Mouse (Mus musculus) cerebellum, adult 9-11 months (tissue): Measurements from ENCODE around the gene Nudt3.

ENCODE experiments used
- DNase-seq: peaks from one replicate; pipeline ENCODE4 v3.0.0; 2022

Gene Nudt3

DNA sequence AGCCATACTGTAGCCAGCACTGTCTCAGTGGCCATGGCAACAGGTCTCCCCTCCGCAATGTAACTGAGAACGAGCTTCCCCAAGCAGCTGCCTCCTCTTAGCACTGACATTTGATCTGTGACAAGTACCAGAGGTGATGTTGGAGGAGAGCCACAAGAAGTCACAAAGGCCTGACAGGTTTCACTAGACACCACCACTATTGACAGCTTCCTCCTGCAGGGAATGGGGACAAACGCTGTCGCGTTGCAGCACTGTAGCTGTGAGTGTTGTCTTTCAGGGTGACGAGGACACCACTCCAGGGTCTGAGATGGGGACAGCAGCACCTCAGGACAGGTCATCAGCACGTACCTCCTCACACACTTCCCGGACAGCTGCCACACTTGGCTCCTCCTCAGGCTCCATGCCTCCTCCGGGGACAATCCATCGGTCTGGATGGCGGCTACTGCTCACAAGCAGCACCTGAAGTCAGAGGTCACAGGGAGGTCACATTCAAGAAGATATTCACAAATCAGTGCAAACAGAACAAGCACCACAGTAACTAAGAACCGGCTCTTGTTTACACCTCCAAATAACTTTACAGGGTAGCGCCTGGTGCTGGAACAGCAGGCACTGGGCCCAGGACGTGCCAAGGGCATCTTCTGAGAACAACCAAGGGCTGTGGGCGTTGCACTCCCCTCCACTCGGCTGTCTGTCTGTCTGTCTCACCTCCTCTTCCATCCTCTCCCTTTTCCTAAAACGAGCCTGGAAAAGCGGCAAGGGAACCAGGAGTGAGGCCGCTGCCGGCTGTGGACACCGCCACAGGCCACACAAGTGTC lies 26.7 kb downstream of the Nudt3 start:
- DNase-seq, result no peak

DNA sequence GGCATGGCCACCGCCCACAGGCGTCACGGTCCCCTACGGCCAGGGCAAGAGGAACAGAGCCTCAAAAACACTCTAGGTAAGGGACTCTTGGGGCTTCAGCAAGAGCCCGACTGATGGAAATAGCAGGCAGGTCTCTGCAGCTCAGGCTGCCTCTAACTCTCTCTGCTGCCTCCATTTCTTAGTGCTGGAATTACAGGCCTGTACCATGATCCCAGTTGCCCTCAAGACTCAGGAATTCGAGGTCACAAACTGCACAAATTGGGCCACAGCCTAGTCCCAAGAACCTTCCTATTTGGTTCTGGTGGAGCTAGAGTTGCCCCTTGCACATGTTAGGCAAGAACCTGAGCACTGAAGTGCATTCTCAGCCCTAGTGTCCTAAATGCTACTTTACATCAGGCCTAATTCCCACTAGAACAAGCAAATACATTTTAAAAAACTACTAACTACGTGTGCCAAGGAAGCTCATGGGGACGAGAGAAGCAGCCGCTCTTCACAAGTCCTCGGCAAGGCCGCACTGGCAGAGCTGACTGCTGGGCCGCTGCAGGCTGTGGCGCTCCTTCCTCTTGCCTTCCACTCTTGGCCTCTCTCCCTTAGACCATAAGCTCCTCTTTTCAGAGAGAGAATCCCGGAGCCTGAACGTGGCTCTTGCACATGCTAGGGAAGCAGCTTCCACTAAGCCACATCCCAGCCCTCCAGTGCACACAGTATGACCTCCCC lies 27.5 kb downstream of the Nudt3 start:
- DNase-seq, result no peak

DNA sequence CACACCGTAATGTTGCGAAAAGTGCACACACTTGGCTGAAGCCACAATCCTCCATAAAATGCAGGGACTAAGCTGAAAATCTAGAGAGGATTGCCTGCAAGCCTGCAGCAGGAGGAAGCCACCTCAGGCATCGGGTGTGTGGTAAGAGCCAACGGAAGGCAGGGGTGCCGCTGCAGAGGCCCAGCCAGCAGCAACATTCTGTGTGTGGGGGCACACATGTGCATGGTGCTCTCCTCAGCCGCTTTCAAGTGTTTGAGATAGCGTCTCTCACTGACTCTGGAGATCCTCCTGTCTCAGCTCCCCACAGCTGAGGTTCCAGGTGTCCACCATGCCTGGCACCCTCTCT lies 30.8 kb downstream of the Nudt3 start:
- no peak for DNase-seq

DNA sequence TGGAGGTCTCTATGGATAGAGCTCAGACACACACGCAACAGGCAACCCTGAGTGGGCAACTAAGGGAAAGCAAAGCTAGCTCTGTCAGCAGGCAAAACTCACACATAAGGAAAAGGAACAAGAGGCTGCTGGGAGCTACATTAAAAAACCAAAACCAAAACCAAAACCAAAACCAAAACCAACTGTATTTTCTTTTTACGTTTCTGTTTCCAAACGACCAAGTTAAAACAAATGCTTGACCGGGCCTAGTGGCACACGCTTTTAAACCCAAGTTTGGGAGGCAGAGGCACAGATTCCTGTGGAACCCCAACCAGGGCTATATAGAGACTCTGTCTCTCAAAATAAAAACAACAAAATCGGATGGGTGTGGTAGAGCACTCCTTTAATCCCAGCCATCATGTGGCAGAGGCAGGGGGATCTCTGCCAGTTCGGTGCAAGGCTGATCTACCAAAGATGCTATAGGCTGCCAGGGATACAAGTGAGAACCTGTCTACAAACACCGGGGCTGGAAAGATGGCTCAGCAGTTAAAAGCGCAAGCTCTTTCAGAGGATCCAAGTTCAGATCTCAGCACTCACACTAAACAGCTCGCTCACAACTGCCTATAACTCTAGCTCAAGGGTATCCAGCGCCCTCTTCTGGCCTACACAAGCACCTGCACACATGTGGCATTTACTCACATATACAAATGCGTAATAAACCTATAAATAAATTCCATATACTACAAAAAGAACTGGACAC lies 31.3 kb downstream of the Nudt3 start:
- DNase-seq, result no peak

DNA sequence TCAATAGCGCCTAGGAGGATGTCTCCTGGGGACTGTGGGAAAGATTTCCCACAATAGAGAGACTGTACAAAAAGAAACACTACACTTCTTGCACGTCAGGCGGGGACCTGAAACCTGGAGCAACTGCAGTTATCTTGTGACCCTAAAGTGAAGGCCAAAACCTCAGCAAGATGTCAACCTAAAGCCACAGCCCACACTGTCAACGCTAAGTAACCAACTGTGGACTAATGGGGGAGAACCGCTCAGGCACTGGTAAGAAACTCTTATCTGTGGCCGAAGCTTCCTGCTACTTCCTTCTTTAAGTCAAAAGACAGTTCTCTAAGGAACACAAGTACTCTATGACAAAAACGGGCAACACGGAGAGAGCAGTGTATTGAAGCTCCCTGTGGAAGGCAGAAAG lies 35.1 kb downstream of the Nudt3 start:
- no peak for DNase-seq

DNA sequence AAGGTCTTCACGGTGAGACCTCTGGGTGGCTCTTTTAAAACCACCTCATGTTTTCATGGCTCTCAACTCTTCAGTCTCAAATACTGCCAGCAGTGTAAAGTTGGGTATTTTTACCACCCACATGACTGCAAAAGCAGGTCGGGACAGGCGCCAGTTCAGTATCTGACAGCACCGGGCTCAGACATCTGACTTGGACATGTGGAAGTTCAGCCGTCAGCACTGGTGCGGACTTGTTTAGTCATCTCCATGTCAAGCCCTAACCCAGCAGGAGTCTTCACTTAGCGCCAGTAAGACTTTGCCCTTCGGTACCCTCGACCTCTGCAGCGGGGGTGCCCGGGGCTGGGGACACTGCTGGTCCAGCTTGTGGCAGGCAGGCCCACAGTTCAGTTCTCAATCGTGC lies 36.0 kb downstream of the Nudt3 start:
- DNase-seq, result no peak

DNA sequence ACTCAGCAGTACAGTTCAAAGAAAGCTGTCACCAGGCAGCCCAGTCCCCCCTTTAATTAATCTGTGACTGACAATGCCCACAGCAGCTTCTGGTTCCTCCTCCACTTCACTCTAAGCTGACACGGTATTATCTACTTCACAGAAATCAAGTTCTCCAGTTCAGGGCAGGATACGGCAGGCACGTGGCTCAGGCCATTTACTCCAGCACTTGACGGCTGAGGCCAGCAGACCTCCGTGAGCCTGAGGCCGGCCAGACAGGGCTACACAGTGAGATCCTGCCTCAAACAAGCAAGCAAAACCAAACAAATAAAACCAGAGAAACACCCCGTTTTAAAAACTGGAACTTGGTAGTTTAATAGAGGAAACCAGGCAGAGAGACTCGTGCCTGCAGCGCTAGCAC lies 36.6 kb downstream of the Nudt3 start:
- no peak for DNase-seq

DNA sequence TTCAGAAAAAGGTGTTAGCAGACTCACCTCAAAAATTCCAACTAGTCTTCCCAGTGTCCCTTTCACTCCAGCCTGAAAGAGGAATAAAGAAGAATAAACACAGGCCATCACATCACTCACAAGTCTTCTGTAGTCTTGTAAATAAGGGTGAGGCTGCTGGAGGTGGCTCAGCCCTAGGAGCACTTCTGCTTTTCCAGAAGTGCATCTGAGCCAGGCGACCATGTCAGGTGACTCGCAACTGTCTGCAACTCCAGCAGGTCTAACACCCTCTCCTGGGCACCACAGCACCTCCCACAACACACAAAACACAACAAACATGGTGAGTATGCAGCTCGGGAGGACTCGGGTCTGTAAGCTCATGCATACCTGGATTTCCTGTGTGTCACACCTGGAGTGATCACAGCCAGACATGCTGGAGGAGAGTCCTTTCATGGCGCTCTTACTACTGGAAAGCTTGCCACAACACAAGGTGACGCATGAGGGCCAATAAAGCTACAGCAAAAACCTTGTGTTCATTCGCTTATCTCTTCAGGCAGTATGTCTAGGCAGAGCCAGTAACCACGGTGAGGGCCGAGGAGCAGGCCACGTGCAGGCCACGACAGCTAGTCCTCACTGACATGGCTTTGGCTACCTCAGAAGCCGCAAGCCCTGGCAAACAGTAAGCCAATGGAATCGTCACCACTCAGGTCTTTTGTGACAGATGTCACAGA lies 40.0 kb downstream of the Nudt3 start:
- DNase-seq, result no peak

DNA sequence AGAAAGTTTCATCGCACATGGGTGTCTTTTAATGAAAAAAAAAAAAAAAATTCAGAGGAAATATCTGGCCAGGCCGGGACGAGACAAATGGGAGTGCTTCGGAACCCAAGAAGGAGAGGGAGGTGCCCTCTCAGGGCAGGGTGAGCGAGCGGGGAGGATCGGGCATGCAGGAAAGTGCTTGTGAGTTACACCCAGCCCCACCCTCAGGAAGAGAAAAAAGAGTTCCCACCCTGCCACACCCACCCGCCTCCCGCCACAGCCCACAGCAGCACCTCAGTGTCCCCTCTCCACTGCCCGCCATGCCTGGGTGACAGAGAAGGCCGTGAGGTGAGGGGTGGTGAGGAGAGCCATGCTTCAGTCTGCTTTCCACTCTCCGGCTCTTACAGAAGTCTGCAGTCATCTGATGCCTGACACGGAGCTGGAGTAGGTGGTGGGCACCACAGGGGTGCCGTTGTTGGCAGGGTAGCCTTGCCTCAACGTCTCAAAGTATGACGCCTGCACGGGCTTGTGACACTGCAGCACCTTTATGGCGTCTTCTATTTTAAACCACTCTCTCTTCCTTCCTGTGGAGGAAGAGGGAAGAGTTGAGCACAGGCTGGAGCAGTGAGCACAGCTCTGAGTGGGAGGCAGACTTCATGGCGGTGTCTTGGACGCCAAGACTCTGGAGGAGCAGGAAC lies 42.8 kb downstream of the Nudt3 start:
- DNase-seq, result peak; percentile 63

DNA sequence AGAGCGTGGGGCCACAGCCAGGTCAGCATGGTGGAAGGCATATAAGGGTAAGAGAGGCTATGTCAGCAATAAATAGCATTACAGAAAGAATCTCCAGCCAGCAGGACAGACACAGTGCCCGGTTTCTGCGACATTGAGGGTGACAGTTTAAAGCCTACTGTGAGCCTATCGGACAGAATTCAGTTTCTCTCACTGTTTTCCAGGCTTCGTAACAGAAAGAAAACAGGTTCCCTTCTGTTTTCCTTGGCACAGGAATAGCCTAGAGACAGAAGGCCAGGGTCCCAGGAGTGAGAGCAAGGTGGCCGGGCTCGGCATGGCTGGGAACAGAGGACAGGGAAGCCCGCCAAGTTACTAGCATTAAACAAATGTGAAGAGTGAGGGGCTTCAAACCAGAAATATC lies 43.5 kb downstream of the Nudt3 start:
- peak; percentile 86 for DNase-seq

DNA sequence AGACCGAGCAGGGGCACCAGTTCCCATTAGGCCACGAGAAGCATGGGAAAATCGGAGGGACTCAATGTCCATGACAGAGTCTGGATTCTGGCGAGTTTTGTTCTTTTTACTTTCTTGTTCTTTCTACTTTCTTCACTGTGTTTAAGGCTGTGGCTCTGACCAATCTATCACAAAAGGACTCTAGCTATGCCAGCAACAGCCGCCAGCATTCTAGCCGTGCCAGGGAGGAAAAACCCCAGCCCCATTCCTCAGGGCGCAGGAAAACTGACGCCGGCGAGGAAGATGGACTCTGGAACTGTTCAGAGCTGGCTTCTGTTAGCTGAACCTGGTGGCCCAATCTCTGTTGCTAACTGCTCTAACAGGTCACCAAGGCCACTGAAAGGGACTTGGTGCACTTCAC lies 44.8 kb downstream of the Nudt3 start:
- DNase-seq, result peak; percentile 50

DNA sequence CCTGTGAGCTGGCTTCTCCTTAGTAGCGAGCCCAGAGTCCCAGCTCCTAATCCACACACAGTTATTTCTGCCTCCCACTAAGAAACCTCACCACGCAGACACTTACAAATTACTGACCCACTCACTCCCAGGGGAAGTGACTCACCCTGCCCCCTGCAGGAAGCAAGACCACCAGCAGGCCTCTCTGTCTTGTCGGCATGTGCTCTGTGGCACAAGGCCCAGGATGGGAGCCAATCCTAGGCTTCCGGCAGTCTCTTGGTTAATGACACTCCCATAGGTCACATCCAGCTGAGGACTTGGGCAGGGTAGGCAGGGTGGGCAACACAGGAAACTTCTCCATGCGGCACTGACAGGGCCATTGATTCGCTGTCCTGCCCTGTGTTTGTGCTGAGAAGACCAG lies 45.8 kb downstream of the Nudt3 start:
- DNase-seq, result peak; percentile 48

DNA sequence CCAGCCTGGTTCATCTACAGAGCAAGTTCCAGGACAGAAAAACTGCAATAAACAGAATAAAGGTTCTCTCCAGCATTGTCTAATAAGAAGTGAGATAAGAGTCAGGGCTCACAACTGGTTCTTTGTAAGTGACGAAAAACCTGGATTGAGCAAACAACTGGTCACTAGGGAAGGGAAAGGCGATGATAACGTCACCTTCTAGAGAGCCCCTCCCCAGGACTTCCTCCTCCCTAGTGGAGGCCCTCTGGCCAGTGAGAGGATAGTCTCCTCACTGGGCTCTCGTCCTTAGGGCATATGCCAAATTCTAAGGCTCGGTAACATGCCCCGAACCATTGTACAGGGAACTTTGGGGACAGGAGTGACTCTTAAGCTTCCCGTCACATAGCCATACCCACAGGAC lies 47.2 kb downstream of the Nudt3 start:
- DNase-seq, result no peak

DNA sequence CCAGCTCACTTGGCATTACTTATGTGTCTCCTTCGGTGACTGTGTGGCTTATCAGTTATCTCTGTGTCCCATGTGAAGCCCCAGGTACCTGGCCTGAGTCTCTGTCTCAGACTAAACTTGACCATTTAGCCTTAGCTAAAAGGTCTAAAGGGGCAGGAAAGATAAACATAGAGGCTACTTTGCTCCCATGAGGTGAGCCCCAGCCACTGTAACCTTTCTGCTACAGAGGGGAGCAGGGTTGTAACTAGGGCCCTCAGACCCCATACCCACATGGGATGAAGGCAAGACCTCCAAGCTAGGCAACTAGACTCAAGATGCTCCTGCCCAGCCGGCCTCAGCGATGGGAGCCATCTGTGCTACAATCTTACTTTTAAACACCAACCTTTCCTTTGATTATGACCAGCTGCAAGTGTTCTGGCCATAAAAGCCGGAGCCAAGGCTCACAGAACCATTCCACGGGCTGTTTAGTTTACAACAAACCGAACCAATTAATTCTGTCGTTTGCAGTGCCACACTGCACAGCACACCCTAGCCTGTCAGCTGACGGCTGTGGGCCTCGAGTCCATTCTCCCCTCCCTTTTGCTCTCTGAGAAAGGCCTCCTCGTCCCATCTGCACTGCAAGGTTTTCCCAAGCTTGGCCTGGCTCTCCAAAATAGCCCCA lies 48.0 kb downstream of the Nudt3 start:
- DNase-seq, result no peak

DNA sequence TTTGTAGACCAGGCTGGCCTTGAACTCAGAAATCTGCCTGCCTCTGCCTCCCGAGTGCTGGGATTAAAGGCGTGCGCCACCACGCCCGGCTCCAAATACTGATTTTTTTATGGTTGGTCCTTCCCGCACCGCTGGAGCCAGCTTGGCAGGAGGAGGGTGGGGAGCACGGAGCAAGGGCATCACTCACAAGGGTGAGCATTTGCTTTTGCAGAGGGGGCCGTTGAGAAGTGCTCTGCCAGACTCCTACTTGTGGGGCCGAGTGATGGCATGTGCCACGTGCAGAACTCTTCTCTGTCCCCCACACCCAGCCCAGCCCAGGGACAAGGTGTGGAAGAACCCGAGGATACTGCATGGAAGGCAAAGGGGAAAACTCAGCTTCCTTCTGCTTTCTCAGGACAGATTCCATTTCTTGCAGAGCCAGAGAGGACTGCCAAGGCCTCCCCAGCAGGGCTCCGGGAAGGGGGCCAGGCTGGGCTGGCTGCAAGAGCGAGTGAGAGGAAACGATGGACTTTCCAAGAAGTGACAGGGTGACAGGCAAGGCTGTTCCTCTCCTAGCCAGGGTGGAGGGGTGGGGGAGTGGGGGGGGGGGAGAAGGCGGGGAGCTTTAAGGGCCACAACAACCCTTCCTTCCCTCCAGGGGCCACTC lies 48.7 kb downstream of the Nudt3 start:
- peak; percentile 95 for DNase-seq

DNA sequence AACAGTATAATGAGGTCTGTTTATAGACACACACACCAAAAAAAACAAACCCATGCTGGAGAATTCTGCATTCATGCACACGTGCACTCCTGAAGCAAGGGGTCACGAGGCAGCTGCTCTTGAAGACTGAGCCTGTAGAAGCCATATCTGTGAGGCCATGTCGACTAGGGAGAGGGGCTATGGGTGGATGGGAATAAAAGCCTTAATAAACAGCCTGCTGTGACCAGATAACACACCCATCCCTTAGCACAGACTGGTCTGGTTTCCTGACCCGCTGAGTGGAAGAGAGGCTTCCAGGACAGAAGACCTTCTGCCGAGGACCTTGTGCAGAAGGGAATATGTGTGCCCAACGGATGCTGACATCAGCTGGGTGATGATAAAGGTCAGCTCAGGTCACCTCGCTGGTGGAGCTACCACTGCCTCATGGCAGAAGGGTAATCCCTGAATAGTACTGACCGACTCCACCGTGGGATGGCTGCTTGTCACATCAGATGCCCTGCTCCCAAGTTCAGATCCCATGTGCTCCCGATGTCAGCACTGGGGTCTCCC lies 49.4 kb downstream of the Nudt3 start:
- DNase-seq, result peak; percentile 67

DNA sequence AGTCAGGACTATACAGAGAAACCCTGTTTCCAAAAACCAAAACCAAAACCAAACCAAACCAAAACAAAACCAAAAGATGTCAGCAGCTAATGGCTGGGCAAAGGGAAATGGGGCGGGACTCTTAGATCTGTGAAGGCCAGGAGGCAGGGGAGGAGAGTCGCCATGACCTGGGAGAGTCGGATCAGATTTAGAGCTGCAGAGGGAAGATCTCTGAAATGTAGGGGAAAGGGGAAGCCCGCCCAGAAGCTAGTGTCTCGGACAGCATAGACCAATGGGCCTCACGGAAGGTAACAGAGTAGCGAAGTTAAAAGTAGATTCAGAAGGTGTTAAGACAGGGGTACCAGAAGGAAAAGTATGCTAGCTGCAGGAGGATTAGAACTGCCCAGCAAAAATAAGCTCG lies 52.0 kb downstream of the Nudt3 start:
- DNase-seq, result no peak

DNA sequence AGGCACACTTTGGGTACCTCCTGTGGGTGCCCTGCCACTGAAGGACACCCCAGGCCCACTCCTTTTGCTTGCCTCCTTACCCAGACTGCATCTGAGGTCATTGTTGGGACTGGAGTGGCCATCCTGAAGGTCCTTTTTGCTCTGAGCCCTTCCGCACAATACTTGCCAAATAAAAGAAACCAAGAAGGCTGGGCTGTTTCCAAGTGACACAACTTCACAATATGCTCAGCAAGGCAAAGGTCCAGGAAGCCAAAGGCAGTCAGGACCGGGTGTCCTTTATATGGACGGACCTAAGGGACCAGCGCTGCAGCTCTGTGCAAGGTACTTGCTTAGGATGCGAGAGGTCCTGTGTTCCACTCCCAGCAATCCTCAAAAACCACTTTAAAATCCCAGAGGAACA lies 55.1 kb downstream of the Nudt3 start:
- no peak for DNase-seq

DNA sequence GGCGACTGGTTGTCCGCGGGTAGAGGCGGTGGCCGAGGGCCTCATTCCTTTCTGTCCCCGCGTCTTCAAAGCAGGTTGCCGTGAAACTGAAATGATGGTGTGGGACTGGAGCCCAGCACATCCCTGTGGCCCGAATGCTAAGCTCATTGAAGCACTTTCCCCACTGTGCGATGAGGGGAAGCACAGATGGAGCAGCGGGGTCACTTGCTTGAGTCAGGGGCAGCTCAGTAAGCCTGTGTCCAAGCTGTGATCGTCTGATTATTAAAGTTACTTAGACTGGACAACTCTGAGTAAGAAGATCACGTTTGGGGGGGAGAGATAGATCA lies 57.4 kb downstream of the Nudt3 start:
- no peak for DNase-seq

DNA sequence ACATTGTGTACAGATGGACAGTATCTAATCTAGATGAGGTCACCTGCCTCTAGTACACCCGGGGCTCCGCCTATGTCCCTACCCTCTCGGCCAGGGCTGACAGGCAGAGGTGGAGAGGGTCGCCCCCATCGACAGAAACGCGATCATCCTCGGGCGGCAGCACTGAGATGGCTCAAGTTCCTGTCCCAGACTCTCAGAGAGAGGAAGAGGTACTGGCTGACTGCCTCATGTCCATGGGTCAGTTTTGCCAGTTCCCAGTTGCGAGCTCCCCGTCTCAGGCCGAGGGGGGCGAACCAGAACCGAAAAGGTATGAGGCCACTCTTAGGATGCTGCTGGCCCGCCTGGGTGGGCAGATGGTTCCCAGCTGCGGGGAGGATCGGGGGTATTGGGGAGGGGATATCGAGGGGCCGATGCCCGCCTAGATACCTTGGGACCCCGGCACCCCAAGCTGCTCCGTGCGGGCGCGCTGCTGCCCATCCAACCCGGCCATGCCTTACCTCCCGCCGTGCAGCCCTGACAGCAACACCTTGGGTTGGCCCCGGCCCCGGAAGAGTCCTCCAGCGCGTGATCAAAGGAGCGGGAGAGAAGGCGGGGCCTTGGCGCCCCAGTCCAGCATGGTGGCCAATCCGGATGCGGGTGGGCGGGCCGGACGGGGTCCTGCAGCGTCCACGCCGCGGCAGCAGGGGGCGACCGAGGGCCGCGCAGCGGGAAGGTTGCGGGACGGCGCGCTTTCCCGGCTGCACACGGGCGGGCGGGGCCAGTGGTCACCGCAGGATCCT lies 57.9 kb downstream of the Nudt3 start, which contains the start of gene AI413582:
AI413582 (minus strand) TSS at position 594 of the 779 bp plus-strand sequence.
- DNase-seq, result peak; percentile 99
